Mouse (Mus musculus) liver, adult (tissue): ENCODE results near the gene C130050O18Rik.

ENCODE experiments used
- GATA4 ChIP-seq: IDR thresholded peaks from 2 replicates; pipeline ENCODE4 v1.6.1; 2014; ENCODE audit warnings: mild to moderate bottlenecking, low read length; ENCODE audit not compliant: insufficient replicate concordance

C130050O18Rik gene

DNA sequence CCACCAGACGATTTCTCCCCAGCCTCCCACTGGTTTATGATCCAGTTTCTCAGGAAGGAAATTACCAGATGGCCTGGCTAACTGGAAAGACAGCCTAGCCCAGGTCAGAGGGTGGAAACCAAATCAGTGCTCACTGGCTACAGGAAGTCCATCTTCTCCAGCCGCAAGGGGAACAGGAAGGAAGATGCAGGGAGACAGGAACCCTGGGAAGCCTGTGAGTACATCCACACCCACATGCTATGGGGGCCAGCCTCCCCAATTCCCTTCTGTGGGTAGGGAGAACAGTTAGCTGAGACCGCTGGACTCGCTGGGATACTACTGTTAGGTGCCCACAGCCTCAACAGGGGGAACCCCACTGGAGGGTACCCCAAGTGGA is 16.9 kb upstream of the C130050O18Rik start:
- peak; percentile 74; the same call in 1 of the 2 replicates for TF ChIP-seq GATA4

DNA sequence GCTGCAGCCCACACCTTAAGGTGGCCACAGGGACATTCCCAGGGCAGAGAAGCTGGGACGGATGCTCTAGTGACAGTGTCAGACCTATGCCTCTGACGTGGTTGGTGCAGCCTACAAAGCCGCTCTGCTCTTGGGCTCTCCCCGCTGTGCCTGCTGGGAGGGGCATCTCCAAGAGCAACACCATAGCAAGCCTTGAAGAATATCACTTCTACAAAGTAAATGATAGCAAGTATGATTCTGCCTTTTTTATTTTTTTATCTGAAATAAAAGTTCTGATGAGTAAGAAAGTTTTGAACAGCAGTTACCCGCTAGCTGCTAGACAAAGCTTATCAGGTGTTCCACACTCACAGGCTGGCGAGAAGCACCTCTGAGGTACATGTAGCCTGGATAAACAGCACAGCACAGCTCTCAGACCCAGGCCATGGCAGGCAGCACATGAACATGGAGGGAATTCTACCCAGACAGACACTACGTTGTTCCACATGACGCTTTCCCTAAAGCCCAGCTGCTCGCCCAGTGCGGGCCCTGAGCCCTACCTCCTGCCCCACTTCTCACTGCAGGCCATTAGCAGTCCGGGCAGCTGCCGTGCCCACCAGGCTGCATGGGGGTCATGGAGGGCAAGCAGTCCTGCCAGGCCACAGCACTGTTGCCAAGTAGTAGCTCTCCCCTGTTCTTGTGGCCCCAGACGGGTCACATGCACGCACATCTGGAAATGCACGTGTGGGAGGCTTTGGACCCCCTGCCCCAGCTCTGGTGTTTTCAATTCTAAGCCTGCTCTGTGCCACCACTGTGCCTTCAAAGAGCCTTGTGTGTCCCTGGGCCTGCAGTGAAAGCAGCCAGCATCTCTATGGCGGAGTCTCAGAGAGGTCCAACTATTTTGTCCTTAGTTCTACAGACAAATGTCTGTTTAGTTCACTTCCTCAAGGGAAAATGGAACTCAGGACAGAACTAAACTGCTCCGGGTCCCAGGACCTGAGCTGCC is 16.1 kb upstream of the C130050O18Rik start:
- TF ChIP-seq GATA4, result no peak

DNA sequence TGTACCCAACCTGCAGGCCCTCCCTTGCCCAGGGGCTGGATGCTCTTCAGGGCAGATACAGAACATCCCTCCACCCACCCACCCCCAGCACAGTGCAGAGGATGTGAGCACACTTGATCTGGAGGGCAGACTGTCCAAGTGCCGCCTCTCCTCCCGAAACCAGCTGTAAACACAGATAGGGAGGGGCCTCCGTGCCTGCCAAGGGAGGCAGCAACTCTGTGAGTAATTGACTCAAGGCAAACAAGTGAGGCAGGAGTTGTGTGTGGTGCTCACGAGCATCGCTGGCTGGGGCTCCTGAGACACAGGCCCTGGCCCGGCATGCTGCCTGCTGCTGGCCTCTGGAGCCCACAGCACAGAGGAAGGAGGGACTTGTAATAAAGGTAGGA is 15.4 kb upstream of the C130050O18Rik start:
- TF ChIP-seq GATA4, result no peak

DNA sequence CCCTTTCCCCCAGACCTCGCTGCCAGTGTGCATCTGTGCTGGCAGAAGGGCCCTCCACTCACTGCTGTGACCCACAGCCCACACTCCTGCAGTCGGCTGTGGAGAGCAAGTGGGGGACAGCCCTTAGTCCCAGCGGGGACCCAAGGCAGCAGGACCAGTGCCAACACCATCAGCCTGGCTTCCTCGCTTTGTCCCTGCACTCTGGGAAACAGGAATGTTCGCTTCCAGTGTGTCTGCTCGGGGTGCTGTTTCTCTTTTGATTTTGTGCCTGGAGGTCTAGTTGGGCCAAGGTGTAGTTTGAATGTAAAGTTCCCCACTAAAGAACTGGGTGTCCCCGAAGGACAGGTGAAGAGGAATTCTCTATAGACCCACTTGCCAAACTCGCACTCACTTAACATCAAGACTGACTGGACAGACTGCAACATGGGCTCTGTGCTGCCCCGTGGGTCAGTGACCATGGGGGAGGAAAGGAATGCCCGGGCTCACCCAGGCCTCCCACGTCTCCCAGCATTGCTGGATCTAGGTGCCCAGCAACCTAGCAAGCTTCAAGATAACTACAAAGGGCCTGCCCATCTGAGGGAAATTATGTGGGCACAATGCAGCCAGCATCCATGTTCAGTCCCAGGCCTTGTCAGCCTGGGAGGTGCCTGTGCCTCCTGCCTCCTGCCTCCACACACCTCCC is 13.6 kb upstream of the C130050O18Rik start:
- no peak for TF ChIP-seq GATA4

DNA sequence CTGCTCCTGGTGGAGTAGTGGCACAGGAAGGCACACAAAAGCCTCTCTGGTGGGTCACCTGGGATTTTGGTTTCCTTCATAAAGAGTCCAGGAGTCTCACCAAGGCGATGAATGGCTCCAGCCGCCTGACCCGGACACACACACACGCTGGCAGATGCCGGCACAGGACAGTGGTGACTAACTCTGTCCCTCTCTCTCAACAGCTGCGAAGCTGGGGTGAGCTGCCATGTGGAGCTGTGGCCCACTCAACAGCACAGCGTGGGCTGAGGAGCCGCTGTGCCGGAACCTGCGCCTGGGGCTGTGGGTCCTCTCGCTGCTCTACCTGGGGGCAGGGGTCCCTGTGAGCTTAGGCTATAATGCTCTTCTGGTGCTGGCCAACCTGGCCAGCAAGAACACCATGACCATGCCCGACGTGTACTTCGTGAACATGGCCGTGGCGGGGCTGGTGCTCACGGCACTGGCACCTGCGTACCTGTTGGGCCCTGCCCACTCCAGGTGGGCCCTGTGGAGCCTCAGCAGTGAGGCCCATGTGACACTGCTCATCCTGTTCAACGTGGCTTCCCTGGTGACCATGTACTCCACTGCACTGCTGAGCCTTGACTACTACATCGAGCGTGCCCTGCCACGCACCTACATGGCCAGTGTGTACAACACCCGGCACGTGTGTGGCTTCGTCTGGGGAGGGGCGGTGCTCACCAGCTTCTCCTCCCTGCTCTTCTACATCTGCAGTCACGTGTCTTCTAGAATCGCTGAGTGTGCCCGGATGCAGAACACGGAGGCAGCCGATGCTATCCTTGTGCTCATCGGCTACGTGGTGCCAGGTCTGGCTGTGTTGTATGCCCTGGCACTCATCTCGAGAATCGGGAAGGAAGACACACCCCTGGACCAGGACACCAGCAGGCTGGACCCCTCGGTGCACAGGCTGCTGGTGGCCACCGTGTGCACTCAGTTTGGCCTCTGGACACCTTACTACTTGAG is 12.6 kb upstream of the C130050O18Rik start:
- no peak for TF ChIP-seq GATA4

DNA sequence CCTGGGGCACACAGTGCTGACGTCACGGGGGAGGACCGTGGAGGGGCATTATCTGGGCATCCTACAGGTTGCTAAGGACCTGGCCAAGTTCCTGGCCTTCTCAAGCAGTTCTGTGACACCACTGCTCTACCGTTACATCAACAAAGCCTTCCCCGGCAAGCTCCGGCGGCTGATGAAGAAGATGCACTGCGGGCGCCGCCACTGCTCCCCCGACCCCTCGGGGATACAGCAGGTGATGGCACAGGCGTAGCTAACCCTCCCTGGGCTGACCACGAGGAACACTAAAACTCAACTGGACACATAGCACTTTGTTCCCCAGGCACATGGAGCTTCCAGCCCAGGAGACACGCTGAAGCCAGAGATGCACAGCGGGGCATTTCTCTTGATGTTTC is 11.9 kb upstream of the C130050O18Rik start:
- no peak for TF ChIP-seq GATA4

DNA sequence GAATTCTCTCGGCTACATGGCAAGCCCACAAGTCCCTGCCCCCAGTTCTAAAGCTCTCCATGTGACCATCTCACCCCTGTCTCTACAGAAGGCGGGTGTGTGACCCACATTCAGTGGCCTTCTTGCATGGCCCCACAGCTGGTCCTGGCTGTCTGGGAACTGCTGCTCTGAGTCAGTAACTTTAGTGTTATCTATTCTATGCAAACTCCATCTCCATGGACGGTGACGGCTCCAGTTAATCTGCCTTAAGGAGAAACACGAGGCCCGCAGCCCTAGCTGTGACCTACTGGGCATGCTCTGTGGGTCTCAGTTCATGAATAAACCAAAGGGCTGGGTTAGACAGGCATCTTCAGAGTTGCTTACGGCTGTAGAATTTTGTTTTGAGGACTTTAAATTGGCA is 10.7 kb upstream of the C130050O18Rik start:
- TF ChIP-seq GATA4, result no peak

DNA sequence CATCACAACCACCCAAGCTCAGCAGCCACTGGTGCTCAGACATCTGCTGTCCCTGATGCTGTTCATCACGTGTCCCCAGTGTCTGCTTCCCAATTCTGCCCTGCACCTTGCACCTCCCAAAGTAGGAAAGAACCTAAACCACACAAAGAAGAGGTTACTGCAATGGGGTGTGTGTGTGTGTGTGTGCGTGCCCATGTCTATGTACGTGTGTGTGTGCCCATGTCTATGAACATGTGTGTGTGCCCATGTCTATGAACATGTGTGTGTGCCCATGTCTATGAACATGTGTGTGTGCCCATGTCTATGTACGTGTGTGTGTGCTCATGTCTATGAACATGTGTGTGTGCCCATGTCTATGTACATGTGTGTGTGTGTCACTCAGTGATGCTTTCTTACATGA is 9.6 kb upstream of the C130050O18Rik start:
- no peak for TF ChIP-seq GATA4

DNA sequence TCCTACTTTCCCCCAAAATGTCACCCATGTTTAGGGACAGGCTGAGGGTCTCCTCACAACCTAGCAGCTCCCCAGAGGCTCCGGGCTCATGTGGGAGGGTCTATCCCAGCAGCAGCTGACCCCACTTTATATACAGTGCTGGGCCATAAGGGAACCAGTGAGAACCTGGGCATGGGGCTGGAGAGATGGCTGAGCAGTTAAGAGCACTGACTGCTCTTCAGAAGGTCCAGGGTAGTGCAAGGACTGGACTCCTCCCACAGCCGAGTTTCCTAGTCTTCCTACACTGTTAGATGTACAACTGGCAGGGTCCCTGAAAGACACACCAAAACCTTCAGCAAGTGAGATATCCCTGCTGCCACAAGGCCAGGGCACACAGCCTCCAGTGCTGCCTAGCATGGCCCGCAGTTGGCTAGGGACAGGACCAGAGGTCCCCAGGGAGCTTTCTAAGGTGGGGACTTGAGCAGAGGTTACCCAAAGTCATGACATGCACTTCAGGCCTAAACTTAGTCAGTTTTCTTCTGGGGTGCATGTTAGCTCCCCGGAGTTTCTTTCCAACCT is 7.6 kb upstream of the C130050O18Rik start:
- TF ChIP-seq GATA4, result no peak

DNA sequence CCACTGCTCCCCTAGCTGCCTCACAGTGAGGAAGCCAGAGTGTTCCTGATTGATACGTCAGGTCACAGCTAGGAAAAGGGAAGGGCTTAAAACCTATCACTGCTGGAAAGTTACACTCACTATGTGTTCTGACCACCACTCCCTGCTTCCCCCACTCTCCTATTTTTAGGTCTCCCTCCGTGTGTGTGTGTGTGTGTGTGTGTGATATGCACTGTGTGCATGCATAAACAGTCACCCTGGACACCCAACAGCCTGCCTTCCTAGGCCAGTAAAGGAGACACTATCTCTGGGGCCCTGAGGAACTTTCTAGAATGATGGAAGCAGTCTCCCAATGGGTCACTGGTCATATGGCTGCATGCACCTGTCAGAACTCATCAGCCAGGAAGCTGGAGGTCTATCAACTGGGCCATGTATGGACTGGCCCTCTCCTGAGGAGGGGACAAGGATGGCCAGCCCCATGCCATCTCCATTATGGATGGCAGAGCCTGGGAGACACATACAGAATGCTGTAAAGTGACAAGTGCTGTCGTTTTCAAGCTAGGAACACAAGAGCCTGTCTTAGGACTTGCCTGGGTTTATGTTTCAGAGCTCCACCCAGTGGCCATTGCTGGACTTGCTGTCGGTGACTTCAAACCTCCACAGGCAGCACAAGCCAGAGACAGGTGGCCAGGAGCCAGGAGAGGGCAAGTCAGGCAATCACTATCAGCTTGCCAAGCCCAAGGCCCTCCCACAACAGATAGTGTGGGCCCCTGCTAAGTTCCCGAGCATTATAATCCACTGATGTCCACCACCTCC is 6.9 kb upstream of the C130050O18Rik start:
- peak; percentile 38; the same call in 1 of the 2 replicates for TF ChIP-seq GATA4

DNA sequence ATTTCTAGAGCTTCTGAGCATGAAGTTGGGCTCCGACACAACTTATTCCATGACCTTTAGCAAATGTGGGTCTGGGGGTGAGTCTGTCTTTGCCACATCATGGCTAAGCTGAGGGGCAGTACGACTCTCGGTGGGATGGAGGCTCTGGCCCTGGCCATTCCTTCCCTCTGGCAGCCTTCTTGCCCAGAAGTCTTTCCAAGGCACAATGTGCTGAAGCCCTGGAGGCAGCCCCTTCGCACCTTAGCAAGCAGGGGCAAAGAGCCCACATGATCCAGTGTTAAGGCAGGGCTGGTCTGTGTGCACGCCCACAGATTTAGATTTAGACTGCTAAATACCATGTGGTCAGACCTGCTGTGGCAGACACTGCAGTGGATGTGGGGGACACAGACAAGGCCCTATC is 6.3 kb upstream of the C130050O18Rik start:
- no peak for TF ChIP-seq GATA4

DNA sequence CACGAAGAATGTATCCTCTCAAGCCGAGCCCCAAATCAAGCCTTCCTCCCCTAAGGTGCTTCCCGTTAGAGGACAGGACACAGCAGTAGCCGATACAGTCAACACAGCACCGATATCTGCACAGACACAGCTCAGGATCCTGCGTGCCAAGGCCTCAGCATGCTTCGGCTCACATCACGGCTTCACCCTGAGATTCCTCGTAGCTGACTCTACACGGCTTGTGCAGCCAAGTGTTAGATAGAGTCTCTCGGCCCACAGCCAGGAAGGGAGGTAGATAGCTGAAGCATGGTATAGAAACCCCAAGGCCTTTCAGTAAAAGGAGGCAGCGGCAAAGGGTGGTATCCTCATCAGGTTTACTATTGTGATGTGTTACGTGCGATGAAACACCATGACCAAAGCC is 5.1 kb upstream of the C130050O18Rik start:
- no peak for TF ChIP-seq GATA4

DNA sequence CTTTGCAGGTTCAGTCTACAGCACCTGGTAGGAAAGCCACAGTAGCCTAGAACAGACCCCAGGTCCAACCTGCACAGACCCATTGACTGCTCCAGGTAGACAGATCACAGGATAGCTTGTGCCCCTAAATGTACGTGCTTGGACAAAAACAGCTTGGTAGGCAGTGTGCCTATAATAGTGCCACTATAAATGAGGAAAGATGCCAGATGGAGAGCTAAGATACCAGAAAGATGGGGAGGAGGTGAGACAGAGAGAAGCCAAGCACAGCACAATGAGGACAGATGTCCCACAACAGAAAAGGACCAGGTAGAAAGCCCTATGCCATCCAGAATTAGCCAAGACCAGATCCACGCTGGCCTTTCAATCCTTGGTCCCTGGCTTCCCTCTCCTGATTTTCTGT is 3.0 kb upstream of the C130050O18Rik start:
- TF ChIP-seq GATA4, result no peak

DNA sequence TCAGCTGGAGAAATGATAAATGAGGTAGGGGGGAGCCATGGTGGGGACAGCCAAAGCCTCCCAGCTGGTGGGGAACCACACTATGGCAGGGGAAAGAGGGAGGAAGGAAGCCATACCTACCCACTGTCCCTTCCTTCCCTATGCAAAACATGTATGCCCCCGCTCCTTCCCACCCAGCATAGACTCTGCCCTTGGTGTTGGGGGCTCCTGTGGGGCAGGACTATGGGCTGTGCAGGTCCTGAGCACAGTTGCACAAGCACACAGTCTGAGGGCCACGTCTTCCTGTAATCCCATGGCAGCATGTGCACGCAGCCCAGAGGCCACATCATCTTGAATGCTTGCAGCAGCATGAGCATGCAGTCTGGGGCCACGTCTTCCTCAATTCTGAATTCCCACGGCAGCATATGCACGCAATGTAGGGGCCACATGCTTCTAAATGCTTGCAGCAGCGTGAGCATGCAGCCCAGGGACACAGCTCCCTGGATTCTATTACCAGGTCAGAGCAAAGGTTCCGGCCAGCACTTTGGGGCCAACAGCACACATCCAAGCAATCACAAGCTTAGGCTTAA is 1.3 kb upstream of the C130050O18Rik start:
- TF ChIP-seq GATA4, result no peak
